Comparison of ENCODE assay signal across 17 mouse cellular contexts in genomic region chr10:46071220-46071619, GRCm38 (mm10).
DNase-seq lines count a peak whose midpoint lies in the region; ATAC-seq lines count a peak whose summit lies in the region.
"Had no signal": no experiment of that assay in that cellular context is flagged by ENCODE, and none has a peak within 500 bp of the region (broad histone marks: within the 10 kb centered on the region; RNA-seq: fewer than 3 reads in every experiment).

No protein-coding gene starts in this region.

- peaks cover 19% of the 10 kb centered on the region for H3K4me1 ChIP-seq in forebrain, embryonic 15.5 days
- H3K4me1 ChIP-seq in limb, embryonic 10.5 days = peaks cover 14% of the 10 kb centered on the region
- H3K4me1 ChIP-seq in neural tube, embryonic 11.5 days (ENCODE audit: control insufficient read depth, insufficient read depth, low read length) = 0 out of 2 replicates have a peak, but pooled peaks cover 4% of the 10 kb centered on the region
- H3K4me1 ChIP-seq: heart, embryonic 15.5 days; intestine, embryonic 15.5 days had no signal

- H3K36me3 ChIP-seq in forebrain, embryonic 15.5 days = no peaks in the 10 kb centered on the region
- no peaks in the 10 kb centered on the region for H3K36me3 ChIP-seq in limb, embryonic 10.5 days
- H3K36me3 ChIP-seq in neural tube, embryonic 11.5 days (ENCODE audit: control insufficient read depth, insufficient read depth, low read length) = no peaks in the 10 kb centered on the region
- H3K36me3 ChIP-seq: heart, embryonic 15.5 days; intestine, embryonic 15.5 days had no signal

- peak; percentile 69 for ATAC-seq in forebrain, embryonic 15.5 days (replicated peaks)
- no peak for ATAC-seq in neural tube, embryonic 11.5 days (ENCODE audit: insufficient read depth, low FRiP score, low TSS enrichment)
- ATAC-seq: intestine, embryonic 15.5 days; Patski had no signal

- no peak overlapping the region for H3K9ac ChIP-seq in forebrain, embryonic 15.5 days (replicated peaks)
- peak overlapping the region; percentile 29; the same call in 1 of the 2 replicates for H3K9ac ChIP-seq in neural tube, embryonic 11.5 days (ENCODE audit: low read length)
- H3K9ac ChIP-seq: heart, embryonic 15.5 days; intestine, embryonic 15.5 days; liver, embryonic 14.5 days had no signal

- no peaks in the 10 kb centered on the region for H3K9me3 ChIP-seq in forebrain, embryonic 15.5 days
- no peaks in the 10 kb centered on the region for H3K9me3 ChIP-seq in limb, embryonic 10.5 days (replicated peaks)
- H3K9me3 ChIP-seq in neural tube, embryonic 11.5 days (ENCODE audit: control insufficient read depth, low read length) = no peaks in the 10 kb centered on the region
- H3K9me3 ChIP-seq: heart, embryonic 15.5 days; intestine, embryonic 15.5 days had no signal

- DNase-seq in cerebellum, postnatal 10 days = peak; percentile 22 to 31
- no peak for DNase-seq in cerebellum, postnatal 25 days
- no peak for DNase-seq in limb, embryonic 10.5 days (ENCODE audit: low spot score)
- DNase-seq in neural tube, embryonic 11.5 days (ENCODE audit: low spot score) = peak; percentile 19
- no peak for DNase-seq in testis, postnatal 14 days (ENCODE audit: low spot score)
- DNase-seq in right cerebral cortex, postnatal 10 days (ENCODE audit: low spot score in 2 of 2) = no peak
- DNase-seq in left cerebral cortex, adult 8-10 months (ENCODE audit: low spot score in 2 of 2) = no peak
- DNase-seq: cerebellum, adult 9-10 months; gastrocnemius, postnatal 14 days; left cerebral cortex, postnatal 4 days; lung, postnatal 36 days; thymus, postnatal 14 days had no signal

- H3K27ac ChIP-seq in forebrain, embryonic 15.5 days (replicated peaks) = no peak overlapping the region
- H3K27ac ChIP-seq in limb, embryonic 10.5 days = 0 out of 2 replicates have a peak overlapping the region, but pooled peaks have one; percentile 11
- no peak overlapping the region for H3K27ac ChIP-seq in neural tube, embryonic 11.5 days (ENCODE audit: low read depth, low read length)
- H3K27ac ChIP-seq: heart, embryonic 15.5 days; intestine, embryonic 15.5 days; liver, embryonic 14.5 days had no signal

- no peak overlapping the region for H3K4me3 ChIP-seq in forebrain, embryonic 15.5 days
- no peak overlapping the region for H3K4me3 ChIP-seq in limb, embryonic 10.5 days
- H3K4me3 ChIP-seq in neural tube, embryonic 11.5 days (ENCODE audit: low read depth, low read length) = no peak overlapping the region
- H3K4me3 ChIP-seq: heart, embryonic 15.5 days; intestine, embryonic 15.5 days had no signal

- no peaks in the 10 kb centered on the region for H3K27me3 ChIP-seq in forebrain, embryonic 15.5 days
- no peaks in the 10 kb centered on the region for H3K27me3 ChIP-seq in limb, embryonic 10.5 days (ENCODE audit: low read depth, poor library complexity, severe bottlenecking)
- H3K27me3 ChIP-seq in neural tube, embryonic 11.5 days (ENCODE audit: control insufficient read depth, insufficient read depth, low read length) = no peaks in the 10 kb centered on the region
- H3K27me3 ChIP-seq: heart, embryonic 15.5 days; intestine, embryonic 15.5 days had no signal

- no peak overlapping the region for H3K4me2 ChIP-seq in forebrain, embryonic 15.5 days (replicated peaks)
- H3K4me2 ChIP-seq in neural tube, embryonic 11.5 days (ENCODE audit: low read depth) = no peak overlapping the region
- H3K4me2 ChIP-seq: heart, embryonic 15.5 days; intestine, embryonic 15.5 days had no signal

- 60% methylated on average over 8 of the region's 8 CpGs for WGBS in forebrain, embryonic 15.5 days
- WGBS in limb, embryonic 10.5 days = 53% methylated on average over 8 of the region's 8 CpGs
- 45% methylated on average over 8 of the region's 8 CpGs for WGBS in neural tube, embryonic 11.5 days

Comparison
In these comparisons a context has a peak if more than half of its experiments do, and no peak if none do; other contexts are left out.
1. DNase-seq: peak in cerebellum, postnatal 10 days (2 of 2) and neural tube, embryonic 11.5 days (single experiment); none in cerebellum, postnatal 25 days (0 of 2), limb, embryonic 10.5 days (single experiment), testis, postnatal 14 days (single experiment), right cerebral cortex, postnatal 10 days (0 of 2) and left cerebral cortex, adult 8-10 months (0 of 2).